Mouse (Mus musculus): ENCODE measurements at regions not wholly inside any gene's neighbourhood (a gene's known extent, or its start where the extent isn't known, plus 50 kb on each side); places are given as distances from the start of the nearest gene placed in this dataset.

- TF ChIP-seq CTCF (IDR thresholded peaks at IDR 0.05; ENCODE audit: low read depth) = peak; percentile 87
- no peak for TF ChIP-seq EP300 (IDR thresholded peaks at IDR 0.05; ENCODE audit: low read depth)
These were observed 358.2 kb downstream of the Bmper start for GRCm38 (mm10) chr9:23581039-23581606.
